Mouse (Mus musculus): ENCODE measurements at regions not wholly inside any gene's neighbourhood (a gene's known extent, or its start where the extent isn't known, plus 50 kb on each side); places are given as distances from the start of the nearest gene placed in this dataset.

DNA sequence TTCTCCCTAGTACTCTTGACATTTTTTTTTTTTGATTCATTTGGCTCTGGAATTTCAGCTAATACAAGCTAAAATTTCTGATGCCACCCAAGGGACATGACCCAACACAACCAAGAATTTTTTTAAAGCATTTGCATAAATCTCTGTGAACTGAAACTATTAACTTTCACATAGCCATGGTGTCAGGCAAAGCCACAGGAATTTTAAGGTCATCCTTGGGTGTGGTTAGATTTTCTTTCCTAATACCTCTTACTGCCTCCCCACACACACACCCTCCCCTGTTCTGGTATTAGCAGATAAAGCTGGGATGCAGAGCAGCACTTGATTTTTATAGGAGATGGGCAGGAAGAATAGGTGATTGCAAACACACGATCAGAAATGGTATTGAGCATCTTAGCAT lies 150.9 kb upstream of the Tmco5 start:
- no peak for TF ChIP-seq REST (IDR thresholded peaks at IDR 0.05; ENCODE audit: insufficient read depth, insufficient read length)
- TF ChIP-seq POLR2A (IDR thresholded peaks at IDR 0.05; ENCODE audit: insufficient read length, low read depth): no peak
- no peak for TF ChIP-seq TCF3 (IDR thresholded peaks at IDR 0.05; ENCODE audit: insufficient read length, low read depth)
- TF ChIP-seq MAX (IDR thresholded peaks at IDR 0.05; ENCODE audit: low read depth): no peak
- no peak for TF ChIP-seq MYOG (IDR thresholded peaks at IDR 0.05; ENCODE audit: control insufficient read depth in 1 of 3, insufficient read depth in 1 of 3, insufficient read length in 2 of 3, low read depth in 2 of 3)
- TF ChIP-seq TCF12 (IDR thresholded peaks at IDR 0.05; ENCODE audit: insufficient read depth, poor library complexity, severe bottlenecking): no peak
- TF ChIP-seq POLR2AphosphoS2 (IDR thresholded peaks at IDR 0.05; ENCODE audit: insufficient read length, low read depth): no peak
- TF ChIP-seq SRF (IDR thresholded peaks at IDR 0.05; ENCODE audit: control insufficient read depth, insufficient read length, low read depth): no peak
- TF ChIP-seq CEBPB (IDR thresholded peaks at IDR 0.05; ENCODE audit: insufficient read depth, poor library complexity, severe bottlenecking): no peak

Data from myocyte (in vitro differentiated cells).